26 mouse cellular contexts compared by ENCODE assay signal in the genomic region with DNA sequence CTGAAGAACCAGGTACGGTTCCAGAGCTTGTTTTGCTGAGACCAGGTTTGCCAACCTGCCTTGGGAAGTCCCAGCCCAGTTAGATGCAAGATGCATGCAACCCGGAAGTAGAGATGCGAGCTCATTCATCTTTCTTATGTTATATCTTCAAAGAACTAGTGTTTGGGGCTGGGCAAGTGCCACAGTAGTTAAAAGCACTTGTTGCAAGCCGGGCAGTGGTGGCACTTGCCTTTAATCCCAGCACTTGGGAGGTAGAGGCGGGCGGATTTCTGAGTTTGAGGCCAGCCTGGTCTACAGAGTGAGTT. TPM values are rescaled to one million over a fixed set of nuclear protein-coding genes. Genes with fewer than 3 reads are reported as not detected.
"Had no signal": no experiment of that assay in that cellular context is flagged by ENCODE, and none has a peak within 500 bp of the region (broad histone marks: within the 10 kb centered on the region; RNA-seq: fewer than 3 reads in every experiment).

No protein-coding gene starts in this region.

- H3K27me3 ChIP-seq: limb, embryonic 12.5 days; limb, embryonic 15.5 days; midbrain, embryonic 12.5 days; midbrain, embryonic 15.5 days; neural tube, embryonic 13.5 days had no signal

- H3K36me3 ChIP-seq: limb, embryonic 12.5 days; limb, embryonic 15.5 days; midbrain, embryonic 12.5 days; midbrain, embryonic 15.5 days; neural tube, embryonic 13.5 days had no signal

- DNase-seq: kidney, adult 9 months; kidney, postnatal 14 days; kidney, postnatal 4 days; left cerebral cortex, postnatal 4 days; liver, postnatal 0 days; lung, embryonic 14.5 days; retina, postnatal 1 day; right cerebral cortex, postnatal 25 days; spleen, adult 18-20 months; thymus, postnatal 25 days had no signal

- H3K27ac ChIP-seq: limb, embryonic 12.5 days; limb, embryonic 15.5 days; liver, embryonic 14.5 days; macrophage; midbrain, embryonic 12.5 days; midbrain, embryonic 15.5 days; neural tube, embryonic 13.5 days; stomach, postnatal 0 days had no signal

- H3K4me3 ChIP-seq: limb, embryonic 12.5 days; limb, embryonic 15.5 days; midbrain, embryonic 12.5 days; midbrain, embryonic 15.5 days; neural tube, embryonic 13.5 days had no signal

- H3K4me1 ChIP-seq: limb, embryonic 12.5 days; limb, embryonic 15.5 days; midbrain, embryonic 12.5 days; midbrain, embryonic 15.5 days; neural tube, embryonic 13.5 days had no signal

- H3K9ac ChIP-seq: limb, embryonic 12.5 days; limb, embryonic 15.5 days; liver, embryonic 14.5 days; liver, postnatal 0 days; lung, embryonic 14.5 days; midbrain, embryonic 12.5 days; midbrain, embryonic 15.5 days; neural tube, embryonic 13.5 days had no signal

- H3K9me3 ChIP-seq: limb, embryonic 12.5 days; limb, embryonic 15.5 days; midbrain, embryonic 12.5 days; midbrain, embryonic 15.5 days; neural tube, embryonic 13.5 days had no signal

- H3K4me2 ChIP-seq: limb, embryonic 12.5 days; limb, embryonic 15.5 days; liver, embryonic 11.5 days; lung, embryonic 14.5 days; midbrain, embryonic 12.5 days; midbrain, embryonic 15.5 days; neural tube, embryonic 13.5 days had no signal

- ATAC-seq: liver, postnatal 0 days; lung, postnatal 0 days; midbrain, embryonic 15.5 days had no signal

RNA-seq across cellular contexts. Expression of a gene that starts 30.6 kb away (rescaled TPM):
- polyA plus RNA-seq: macrophage had no signal

RNA-seq across cellular contexts. Expression of a gene that starts 37.5 kb away (rescaled TPM):
- total RNA-seq: layer of hippocampus, adult 18-20 months; layer of hippocampus, postnatal 14 days; left cerebral cortex, adult 8-10 months; left cerebral cortex, postnatal 14 days; left cerebral cortex, postnatal 4 days had no signal
- polyA plus RNA-seq: kidney, embryonic 16.5 days; limb, embryonic 12.5 days; limb, embryonic 15.5 days; liver, embryonic 11.5 days; liver, postnatal 0 days; lung, embryonic 14.5 days; lung, postnatal 0 days; macrophage; midbrain, embryonic 12.5 days; midbrain, embryonic 15.5 days; neural tube, embryonic 13.5 days; stomach, embryonic 14.5 days; stomach, postnatal 0 days had no signal
